Mouse (Mus musculus) neutrophil, adult 5-6 weeks (primary cell): ENCODE data around the gene Nav2. TPM values are rescaled to one million over a fixed set of nuclear protein-coding genes. Genes with fewer than 3 reads are reported as not detected.

Experiments used
- ATAC-seq: fragments of 151-379, 151-347 bp; 2 replicates; pipeline ENCODE4 v1.8.0; 2017; ENCODE audit warnings: mild to moderate bottlenecking, moderate TSS enrichment; ENCODE audit not compliant: insufficient number of reproducible peaks, poor library complexity, low FRiP score, severe bottlenecking; ENCODE audit errors: extremely low read depth
- total RNA-seq: library from RNA; stranded (forward); fragments of 200-1000 nt; gene quantifications from 2 replicates; pipeline ENCODE4 v1.2.3, GENCODE M21; 2017

Nav2 gene
- total RNA-seq, 1 experiment from 2014 or later: 3.1 TPM

- no peak for ATAC-seq
Observed at GRCm38 (mm10) chr7:48917988-48918387, 9.5 kb downstream of the Nav2 start.

GRCm38 (mm10) chr7:48918389-48918788 lies 9.9 kb downstream of the Nav2 start:
- no peak for ATAC-seq

- no peak for ATAC-seq
Observed at GRCm38 (mm10) chr7:48923620-48924019, 15.1 kb downstream of the Nav2 start.

GRCm38 (mm10) chr7:48925214-48925613 lies 16.7 kb downstream of the Nav2 start:
- no peak for ATAC-seq

GRCm38 (mm10) chr7:48928364-48928763 lies 19.8 kb downstream of the Nav2 start:
- ATAC-seq: peak; percentile 64; the same call in 1 of the 2 replicates

- no peak for ATAC-seq
Observed at GRCm38 (mm10) chr7:48930399-48930798, 21.9 kb downstream of the Nav2 start.

- no peak for ATAC-seq
Observed at GRCm38 (mm10) chr7:48932138-48932537, 23.6 kb downstream of the Nav2 start.

GRCm38 (mm10) chr7:48934816-48935215 lies 26.3 kb downstream of the Nav2 start:
- no peak for ATAC-seq

GRCm38 (mm10) chr7:48937562-48937961 lies 29.0 kb downstream of the Nav2 start:
- ATAC-seq: peak; percentile 50; the same call in 1 of the 2 replicates

GRCm38 (mm10) chr7:48938190-48938589 lies 29.7 kb downstream of the Nav2 start:
- no peak for ATAC-seq

- no peak for ATAC-seq
Observed at GRCm38 (mm10) chr7:48948381-48949108, 40.0 kb downstream of the Nav2 start.

- ATAC-seq: no peak
Observed at GRCm38 (mm10) chr7:48954501-48954900, 46.0 kb downstream of the Nav2 start.

- no peak for ATAC-seq
Observed at GRCm38 (mm10) chr7:48958528-48959315, 50.2 kb downstream of the Nav2 start.

- ATAC-seq: no peak
Observed at GRCm38 (mm10) chr7:48959316-48959661, 50.8 kb downstream of the Nav2 start.

GRCm38 (mm10) chr7:48960152-48960551 lies 51.6 kb downstream of the Nav2 start:
- ATAC-seq: no peak

GRCm38 (mm10) chr7:48961501-48961900 lies 53.0 kb downstream of the Nav2 start:
- ATAC-seq: no peak

GRCm38 (mm10) chr7:48961935-48962334 lies 53.4 kb downstream of the Nav2 start:
- no peak for ATAC-seq

- no peak for ATAC-seq
Observed at GRCm38 (mm10) chr7:48963112-48963511, 54.6 kb downstream of the Nav2 start.

- no peak for ATAC-seq
Observed at GRCm38 (mm10) chr7:48963554-48963953, 55.0 kb downstream of the Nav2 start.

GRCm38 (mm10) chr7:48965796-48966512 lies 57.4 kb downstream of the Nav2 start:
- ATAC-seq: no peak
